Comparison of ENCODE assay signal across 17 mouse cellular contexts in the genomic region with DNA sequence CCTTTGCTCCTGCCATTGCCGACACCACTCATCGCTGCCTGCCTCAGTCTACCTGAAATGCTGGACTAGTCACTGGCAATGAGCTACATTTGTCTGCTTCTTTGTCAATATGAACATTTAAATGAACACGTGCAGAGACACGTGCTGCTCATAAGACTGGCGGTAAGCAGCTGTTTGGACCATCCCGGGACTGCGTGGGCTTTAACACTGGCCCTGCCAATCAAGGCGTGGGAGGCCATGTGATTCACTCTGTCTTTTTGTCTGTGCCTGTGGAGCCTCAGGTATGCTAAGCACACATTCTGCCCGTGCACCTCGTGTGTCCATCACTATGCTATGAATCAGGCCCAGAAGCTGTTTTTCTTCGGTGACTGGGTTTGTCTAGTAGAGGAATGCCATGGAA.
DNase-seq lines count a peak whose midpoint lies in the region; ATAC-seq and TF ChIP-seq lines count a peak whose summit lies in the region.
"Had no signal": no experiment of that assay in that cellular context is flagged by ENCODE, and none has a peak within 500 bp of the region (broad histone marks: within the 10 kb centered on the region; RNA-seq: fewer than 3 reads in every experiment).

No protein-coding gene starts in this region.

- no peak for TF ChIP-seq EP300 in stomach, postnatal 0 days (optimal IDR thresholded peaks at IDR 0.05)

- H3K36me3 ChIP-seq in stomach, postnatal 0 days (ENCODE audit: control insufficient read depth, insufficient read depth, low read length): no peaks in the 10 kb centered on the region
- H3K36me3 ChIP-seq: hindbrain, embryonic 13.5 days; limb, embryonic 10.5 days had no signal

- H3K9ac ChIP-seq in stomach, postnatal 0 days (ENCODE audit: low read length): no peak overlapping the region
- H3K9ac ChIP-seq: hindbrain, embryonic 13.5 days; liver, embryonic 14.5 days had no signal

- no peak overlapping the region for H3K4me3 ChIP-seq in left cerebral cortex, adult 2 months
- H3K4me3 ChIP-seq in stomach, postnatal 0 days (ENCODE audit: low read depth, low read length): no peak overlapping the region
- H3K4me3 ChIP-seq: hindbrain, embryonic 13.5 days; limb, embryonic 10.5 days had no signal

- ATAC-seq in stomach, postnatal 0 days (ENCODE audit: low FRiP score, low TSS enrichment): no peak
- ATAC-seq: forebrain, embryonic 16.5 days; intestine, embryonic 16.5 days had no signal

- no peaks in the 10 kb centered on the region for H3K9me3 ChIP-seq in stomach, postnatal 0 days (ENCODE audit: control insufficient read depth, low read length)
- H3K9me3 ChIP-seq: limb, embryonic 10.5 days had no signal

- intact Hi-C loops in left cerebral cortex, adult 2 months (cut with DNase I): loop anchor here (5.0 to 10.0 kb wide), 2 partner anchors 191 to 258 kb away; a partner anchor contains a TSS
- intact Hi-C loops in left cerebral cortex, postnatal 4 days (cut with DNase I): no loop called here
- intact Hi-C loops in left cerebral cortex, postnatal 10 days (cut with DNase I): no loop called here
- intact Hi-C loops in heart, postnatal 25 days (cut with DNase I): no loop called here

- WGBS in stomach, postnatal 0 days: 83% methylated on average over 11 of the region's 11 CpGs

- no peak for TF ChIP-seq CTCF in left cerebral cortex, adult 2 months (IDR thresholded peaks at IDR 0.05)
- no peak for TF ChIP-seq CTCF in stomach, postnatal 0 days (IDR thresholded peaks at IDR 0.05; ENCODE audit: low read depth)

- DNase-seq in left cerebral cortex, adult 2 months (ENCODE audit: extremely low spot score in 1 of 2, low spot score in 2 of 2): peak; percentile 28 to 59
- no peak for DNase-seq in left cerebral cortex, postnatal 4 days
- DNase-seq in gonadal fat pad, adult 2 months (ENCODE audit: low read depth): peak; percentile 73
- peak; percentile 16 to 52 for DNase-seq in left cerebral cortex, postnatal 10 days (ENCODE audit: extremely low spot score in 1 of 2, low spot score in 2 of 2)
- peak; percentile 67 to 68 for DNase-seq in right cerebral cortex, postnatal 36 days (ENCODE audit: low spot score in 2 of 2)
- no peak for DNase-seq in heart, postnatal 25 days (ENCODE audit: low spot score)
- no peak for DNase-seq in lung, postnatal 4 days
- DNase-seq in stomach, postnatal 0 days (ENCODE audit: low spot score): no peak
- DNase-seq: B cell, adult 2 months; cerebellum, adult 11-12 months; gastrocnemius, postnatal 25 days; lung, postnatal 14 days had no signal

- H3K27me3 ChIP-seq in stomach, postnatal 0 days (ENCODE audit: control insufficient read depth, insufficient read depth, low read length): no peaks in the 10 kb centered on the region
- H3K27me3 ChIP-seq: hindbrain, embryonic 13.5 days had no signal

- H3K4me1 ChIP-seq in stomach, postnatal 0 days (replicated peaks; ENCODE audit: control insufficient read depth, insufficient read depth): no peaks in the 10 kb centered on the region
- H3K4me1 ChIP-seq: hindbrain, embryonic 13.5 days; limb, embryonic 10.5 days had no signal

- no peak overlapping the region for H3K27ac ChIP-seq in left cerebral cortex, adult 2 months
- no peak overlapping the region for H3K27ac ChIP-seq in stomach, postnatal 0 days (replicated peaks)
- H3K27ac ChIP-seq: hindbrain, embryonic 13.5 days; limb, embryonic 10.5 days; liver, embryonic 14.5 days had no signal

- H3K4me2 ChIP-seq in stomach, postnatal 0 days (replicated peaks; ENCODE audit: low read depth): no peak overlapping the region
- H3K4me2 ChIP-seq: hindbrain, embryonic 13.5 days had no signal

Comparison
In these comparisons a context has a peak if more than half of its experiments do, and no peak if none do; other contexts are left out.
1. DNase-seq: peak in left cerebral cortex, adult 2 months (2 of 2), gonadal fat pad, adult 2 months (single experiment), left cerebral cortex, postnatal 10 days (2 of 2) and right cerebral cortex, postnatal 36 days (2 of 2); none in left cerebral cortex, postnatal 4 days (single experiment), heart, postnatal 25 days (single experiment), lung, postnatal 4 days (0 of 2) and stomach, postnatal 0 days (single experiment).